Mouse (Mus musculus) natural killer cell, adult 2 months (primary cell): ENCODE data around the gene Ndufa8.

Source experiments
- DNase-seq, 2 experiments: peaks; one replicate each; pipeline ENCODE4 v3.0.0; 2022; ENCODE audit warnings: low spot score in 2 of 2

Ndufa8 gene

DNA sequence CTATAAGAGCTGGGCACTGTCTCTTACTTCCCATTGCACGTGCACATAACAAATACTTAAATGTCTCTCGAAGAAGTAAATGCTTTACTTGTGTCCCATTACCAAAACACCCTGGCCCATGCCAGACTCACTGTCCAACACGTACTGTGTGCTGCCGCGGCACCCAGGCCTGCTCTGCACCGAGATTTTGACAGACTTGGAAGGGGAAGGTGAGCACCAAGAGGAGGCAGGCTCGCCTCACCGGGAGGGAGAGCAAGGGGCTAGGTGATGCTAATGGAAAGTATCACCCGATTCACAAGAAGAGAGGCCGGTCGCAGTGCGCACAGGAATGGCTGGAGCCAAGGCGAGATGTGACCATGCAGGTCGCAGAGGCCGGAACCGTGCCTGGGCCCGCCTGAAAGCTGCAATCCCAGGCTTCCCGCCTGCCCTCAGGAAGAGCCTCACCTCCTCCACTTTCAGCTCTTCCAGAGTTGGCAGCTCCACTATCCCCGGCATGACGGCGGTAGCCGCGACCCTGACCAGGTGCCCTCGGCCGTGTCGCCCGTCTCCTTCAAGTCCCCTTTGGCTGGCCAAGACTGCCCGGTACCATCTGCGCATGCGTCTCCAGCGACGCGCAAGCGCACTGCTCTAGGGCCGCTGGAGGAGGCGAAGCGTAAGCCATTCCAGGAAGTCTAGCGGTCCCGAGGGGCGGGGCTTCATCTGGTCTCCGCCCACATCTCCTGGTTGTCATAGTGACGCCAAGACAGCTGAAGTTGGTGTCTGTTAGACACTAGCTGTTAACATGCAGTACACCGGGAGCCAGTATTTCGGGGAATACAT lies at the start of gene Ndufa8, which contains the start of gene Morn5:
Gene Ndufa8, minus strand, starts transcription at position 659 of the 819 bp plus-strand sequence.
Gene Morn5, plus strand, starts transcription at position 711 of the 819 bp plus-strand sequence.
- DNase-seq, result peak; percentile 98 to 99

GRCm38 (mm10) chr2:36098021-36098420 lies 48.8 kb upstream of the Ndufa8 start:
- DNase-seq, result no peak

DNA sequence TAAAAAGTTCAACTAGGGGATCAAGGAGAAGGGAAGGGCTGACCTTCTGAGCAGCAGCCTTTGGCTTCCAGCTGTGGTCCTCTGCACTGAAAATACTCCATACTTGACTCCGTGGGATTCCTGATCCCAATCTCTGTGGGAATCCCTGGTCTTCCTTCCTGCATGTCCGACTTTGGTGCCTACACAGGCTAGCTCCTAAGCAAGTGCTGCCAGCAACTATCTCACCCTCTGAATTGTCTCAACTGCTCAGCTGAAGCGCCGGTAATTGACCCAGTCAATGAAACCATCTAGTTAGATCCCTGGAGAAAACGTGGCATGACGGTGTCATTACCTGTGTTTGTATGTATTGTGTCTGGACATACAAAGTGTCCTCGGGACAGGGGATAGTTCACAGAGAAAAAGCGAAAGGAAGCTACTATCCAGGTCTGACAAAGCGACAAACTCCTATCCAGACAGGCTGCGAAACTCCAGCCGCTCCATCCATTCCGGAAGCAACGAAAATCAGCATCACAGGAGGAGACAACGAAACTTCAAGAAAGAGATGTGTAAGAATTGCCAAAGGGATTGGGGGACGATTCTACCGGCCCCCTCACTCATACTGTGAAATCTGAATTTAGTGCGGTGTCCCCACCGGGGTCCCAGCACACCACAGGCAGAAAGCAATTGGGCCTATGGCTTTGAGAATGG lies 48.1 kb upstream of the Ndufa8 start:
- DNase-seq, result no peak

DNA sequence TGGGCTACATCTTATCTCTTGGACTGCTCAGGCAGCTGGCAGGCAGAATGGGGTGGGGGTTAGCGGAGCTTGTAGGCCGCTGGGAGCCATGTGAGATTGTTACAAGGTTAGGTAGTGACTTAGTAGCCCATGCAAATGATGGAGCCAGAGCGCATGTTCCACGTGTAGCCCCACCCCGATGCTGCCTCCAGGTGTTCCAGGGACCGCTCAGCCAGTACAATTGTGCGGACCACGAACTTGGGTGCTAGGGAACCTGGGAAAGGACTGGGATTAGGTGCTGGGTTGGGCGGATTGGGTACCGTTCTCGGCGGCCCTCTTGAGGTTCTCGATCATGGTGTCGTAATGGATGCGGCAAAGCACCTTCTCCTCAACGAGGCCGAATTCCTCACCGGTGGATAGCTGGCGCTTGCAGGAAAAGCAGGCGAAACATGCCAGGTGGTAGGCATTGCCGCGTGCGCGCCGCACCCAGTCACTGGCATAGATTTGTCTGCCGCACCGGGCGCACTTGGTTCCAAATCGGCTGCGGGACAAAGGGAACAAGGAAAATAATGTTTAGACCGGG lies 44.8 kb upstream of the Ndufa8 start:
- no peak for DNase-seq

DNA sequence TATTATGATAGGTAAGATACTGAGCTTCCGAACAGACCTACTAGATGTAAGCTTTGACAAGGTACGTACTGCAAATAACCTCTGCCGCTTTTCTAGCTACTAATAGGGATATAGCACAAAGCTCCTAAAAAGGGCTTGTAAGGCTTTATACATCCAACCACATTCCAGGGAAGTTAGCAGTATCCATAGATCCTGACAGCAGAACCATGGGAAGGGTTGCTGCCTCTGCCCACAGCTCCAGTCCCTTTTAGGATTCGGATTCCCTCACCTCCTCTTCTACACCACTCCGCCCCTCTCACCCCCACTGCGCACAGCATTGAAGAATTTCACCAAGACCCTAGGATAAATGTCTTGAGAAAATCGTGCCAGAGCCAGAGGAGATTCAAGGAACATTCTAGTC lies 44.1 kb upstream of the Ndufa8 start:
- DNase-seq, result no peak

- DNase-seq, result no peak
Observed at GRCm38 (mm10) chr2:36092748-36093147, 43.5 kb upstream of the Ndufa8 start.

GRCm38 (mm10) chr2:36090853-36091741 lies 41.9 kb upstream of the Ndufa8 start:
- peak; percentile 32 to 48 for DNase-seq

- no peak for DNase-seq
Observed at GRCm38 (mm10) chr2:36089190-36089589, 40.0 kb upstream of the Ndufa8 start.

- DNase-seq, result no peak
Observed at GRCm38 (mm10) chr2:36085041-36085440, 35.8 kb upstream of the Ndufa8 start.

- no peak for DNase-seq
Observed at GRCm38 (mm10) chr2:36082802-36083580, 33.8 kb upstream of the Ndufa8 start.

DNA sequence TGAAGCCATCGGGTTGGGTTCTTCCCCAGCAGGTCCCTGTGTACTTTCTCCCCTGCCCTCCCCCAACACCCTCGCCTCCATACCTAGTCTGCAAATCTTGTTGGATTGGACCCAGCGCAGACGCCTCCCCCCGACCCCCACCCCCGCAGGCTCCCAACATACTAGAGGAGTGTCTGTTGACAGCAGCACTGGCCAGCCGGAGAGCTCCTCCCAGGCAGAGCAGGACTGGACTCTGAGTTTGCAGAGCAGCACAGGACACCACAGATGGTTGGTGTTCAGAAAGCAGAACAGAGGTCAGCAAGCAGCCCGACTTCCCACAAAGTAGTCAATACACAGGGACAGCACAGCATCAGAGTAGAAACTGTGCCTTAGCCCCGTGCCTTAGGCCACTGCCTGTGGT lies 32.2 kb upstream of the Ndufa8 start:
- no peak for DNase-seq

GRCm38 (mm10) chr2:36077160-36077761 lies 28.1 kb upstream of the Ndufa8 start:
- no peak for DNase-seq

DNA sequence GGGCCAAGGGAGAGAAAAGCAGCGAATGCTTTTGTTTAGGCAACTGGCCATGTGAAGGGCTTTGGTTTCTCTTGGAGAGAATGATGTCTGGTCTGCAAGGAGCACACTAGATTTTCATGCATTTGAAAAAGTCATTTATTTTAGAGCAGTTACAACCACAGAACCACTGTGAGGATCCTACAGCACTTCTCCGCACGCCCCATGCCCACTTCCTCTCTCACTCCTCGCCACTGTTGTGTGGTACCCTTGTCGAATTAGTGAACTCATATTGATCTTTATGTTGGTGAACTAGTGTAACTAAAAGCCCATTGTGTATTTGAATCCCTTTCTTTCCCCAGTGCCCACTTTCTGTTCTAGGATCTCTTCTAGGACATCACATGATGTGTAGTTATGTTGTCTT lies 26.0 kb upstream of the Ndufa8 start:
- no peak for DNase-seq

- no peak for DNase-seq
Observed at GRCm38 (mm10) chr2:36073781-36074180, 24.6 kb upstream of the Ndufa8 start.

- no peak for DNase-seq
Observed at GRCm38 (mm10) chr2:36071660-36072305, 22.6 kb upstream of the Ndufa8 start.

- no peak for DNase-seq
Observed at GRCm38 (mm10) chr2:36067132-36067531, 17.9 kb upstream of the Ndufa8 start.

DNA sequence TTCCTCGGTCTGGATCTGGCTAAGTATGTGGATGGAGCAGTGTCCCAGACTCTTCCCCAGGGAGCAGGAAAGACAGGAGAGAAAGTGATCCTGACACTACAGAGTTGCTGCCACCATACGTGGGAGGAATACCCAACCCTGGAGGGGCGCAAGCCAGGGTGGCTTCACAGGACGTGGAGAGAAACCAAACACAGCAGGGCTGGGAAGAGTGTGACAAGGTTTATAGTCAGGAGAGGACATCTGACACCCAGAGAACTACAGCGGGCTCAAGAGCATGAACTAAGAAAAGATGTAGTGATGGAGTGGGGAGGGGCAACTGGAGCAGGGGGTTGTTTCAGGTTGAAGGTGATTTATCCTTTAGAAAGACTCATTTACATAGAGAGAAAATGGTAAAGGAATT lies 12.2 kb upstream of the Ndufa8 start:
- no peak for DNase-seq

DNA sequence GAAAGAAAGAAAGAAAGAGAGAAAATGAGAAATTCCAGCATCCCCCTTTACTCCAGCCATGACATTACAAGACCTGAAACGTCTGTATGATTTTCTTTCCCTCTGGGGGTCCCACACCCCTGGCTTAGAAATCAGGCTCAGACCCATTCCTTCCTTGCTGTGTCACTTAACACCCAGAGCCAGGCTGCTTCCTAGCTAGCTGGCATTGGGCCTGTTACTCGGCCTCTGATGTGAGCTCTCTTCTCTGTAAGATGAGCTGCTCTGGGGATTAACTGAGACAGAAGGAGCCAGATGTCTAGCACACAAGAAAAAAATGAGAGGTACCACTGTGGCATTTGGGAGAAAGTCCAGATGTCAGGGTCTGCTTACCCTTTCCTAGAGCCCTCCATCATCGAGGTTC lies 7.0 kb upstream of the Ndufa8 start:
- no peak for DNase-seq

- DNase-seq, result no peak
Observed at GRCm38 (mm10) chr2:36053249-36053648, 4.0 kb upstream of the Ndufa8 start.

DNA sequence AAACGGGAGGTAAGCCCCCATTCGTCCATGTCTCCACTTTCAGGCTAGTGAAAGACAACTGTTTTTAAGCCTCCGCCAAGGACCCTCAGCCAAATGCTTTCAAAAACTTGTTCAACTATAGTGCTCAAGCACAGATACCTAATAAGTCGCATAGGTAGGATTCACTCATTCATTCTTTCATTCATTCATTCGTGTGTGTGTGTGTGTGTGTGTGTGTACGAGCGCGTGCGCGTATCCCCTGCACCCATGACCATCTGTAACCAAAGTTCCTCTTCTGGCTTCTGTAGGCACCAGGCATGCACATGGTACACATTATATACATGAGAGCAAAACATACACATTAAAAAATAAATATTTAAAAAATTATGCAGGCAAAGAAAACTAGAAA lies 355 bp upstream of the Ndufa8 start:
- no peak for DNase-seq
